Mouse (Mus musculus): ENCODE results near the gene Clstn1. TPM values are rescaled to one million over a fixed set of nuclear protein-coding genes. Genes with fewer than 3 reads are reported as not detected.

Gene Clstn1
- polyA plus RNA-seq, 1 experiment from 2014 or later = 83.6 TPM

- H3K9ac ChIP-seq = no peak overlapping the region
- no peak overlapping the region for H3K4me3 ChIP-seq
- no peak for ATAC-seq (ENCODE audit: low FRiP score)
- 78% methylated on average over 4 of the region's 4 CpGs for WGBS
- no peak overlapping the region for H3K27ac ChIP-seq
- H3K36me3 ChIP-seq = no peaks in the 10 kb centered on the region
- no peak overlapping the region for H3K4me2 ChIP-seq
- H3K27me3 ChIP-seq = 0 out of 2 replicates have a peak, but pooled peaks cover 3% of the 10 kb centered on the region
- H3K4me1 ChIP-seq (replicated peaks) = peaks cover 51% of the 10 kb centered on the region
- no peaks in the 10 kb centered on the region for H3K9me3 ChIP-seq
Observed at GRCm38 (mm10) chr4:149570498-149570863, 15.8 kb upstream of the Clstn1 start.

GRCm38 (mm10) chr4:149571209-149571608, 15.1 kb upstream of the Clstn1 start:
- WGBS = 82% methylated on average over 5 of the region's 5 CpGs
- Histone ChIP-seq H3K4me3 (no peak overlapping the region), H3K27me3 (0 out of 2 replicates have a peak, but pooled peaks cover 3% of the 10 kb centered on the region), H3K9ac (peak overlapping the region; percentile 1; the same call in 1 of the 2 replicates), H3K9me3 (no peaks in the 10 kb centered on the region), H3K4me1 (replicated peaks) (peaks cover 49% of the 10 kb centered on the region), H3K36me3 (no peaks in the 10 kb centered on the region), H3K27ac (no peak overlapping the region), H3K4me2 (no peak overlapping the region)
- ATAC-seq (ENCODE audit: low FRiP score) = no peak

GRCm38 (mm10) chr4:149571651-149572149, 14.6 kb upstream of the Clstn1 start:
- Histone ChIP-seq H3K4me2 (no peak overlapping the region), H3K27ac (no peak overlapping the region), H3K36me3 (no peaks in the 10 kb centered on the region), H3K9ac (peak overlapping the region; percentile 1; the same call in 1 of the 2 replicates), H3K9me3 (no peaks in the 10 kb centered on the region), H3K27me3 (0 out of 2 replicates have a peak, but pooled peaks cover 3% of the 10 kb centered on the region), H3K4me1 (replicated peaks) (peaks cover 54% of the 10 kb centered on the region), H3K4me3 (no peak overlapping the region)
- ATAC-seq (ENCODE audit: low FRiP score) = no peak
- 64% methylated on average over 8 of the region's 8 CpGs for WGBS

GRCm38 (mm10) chr4:149572446-149572845, 13.8 kb upstream of the Clstn1 start:
- no peak for ATAC-seq (ENCODE audit: low FRiP score)
- H3K9me3 ChIP-seq = no peaks in the 10 kb centered on the region
- 0 out of 2 replicates have a peak, but pooled peaks cover 3% of the 10 kb centered on the region for H3K27me3 ChIP-seq
- H3K4me1 ChIP-seq (replicated peaks) = peaks cover 56% of the 10 kb centered on the region
- no peaks in the 10 kb centered on the region for H3K36me3 ChIP-seq
- 0 out of 2 replicates have a peak overlapping the region, but pooled peaks have one; percentile 24 for H3K9ac ChIP-seq
- no peak overlapping the region for H3K27ac ChIP-seq
- no peak overlapping the region for H3K4me2 ChIP-seq
- 40% methylated on average over 6 of the region's 9 CpGs for WGBS
- no peak overlapping the region for H3K4me3 ChIP-seq

GRCm38 (mm10) chr4:149572851-149573250, 13.4 kb upstream of the Clstn1 start:
- WGBS = 66% methylated on average over 8 of the region's 8 CpGs

DNA sequence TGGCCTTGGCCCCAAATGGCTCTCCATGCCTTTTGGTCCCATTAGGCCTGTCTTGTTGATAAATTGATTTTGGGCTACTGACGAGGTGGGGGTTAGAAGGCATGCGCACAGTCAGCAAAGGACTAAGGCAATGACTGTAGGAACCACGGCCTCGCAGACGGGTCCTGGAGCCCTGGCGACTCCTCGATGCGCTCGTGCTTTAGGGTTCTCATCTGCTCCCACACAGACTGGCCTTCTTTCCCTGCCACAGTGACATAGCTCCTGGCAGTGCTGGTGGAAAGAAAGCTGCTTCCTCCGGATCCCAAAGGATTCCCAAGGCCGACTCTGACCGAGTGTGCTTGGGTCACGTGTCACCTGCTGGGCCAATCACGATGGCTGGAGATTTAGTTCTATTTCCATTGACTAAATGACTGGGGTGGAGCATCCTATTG, 11.9 kb upstream of the Clstn1 start:
- WGBS = 69% methylated on average over 14 of the region's 14 CpGs
- no peak for ATAC-seq (ENCODE audit: low FRiP score)
- peaks cover 68% of the 10 kb centered on the region for H3K4me1 ChIP-seq (replicated peaks)

More at GRCm38 (mm10) chr4:149572851-149573250, 13.4 kb upstream of the Clstn1 start:
- Histone ChIP-seq H3K9me3 (no peaks in the 10 kb centered on the region), H3K4me1 (replicated peaks) (peaks cover 56% of the 10 kb centered on the region), H3K27me3 (0 out of 2 replicates have a peak, but pooled peaks cover 3% of the 10 kb centered on the region), H3K4me3 (no peak overlapping the region), H3K27ac (no peak overlapping the region; the same call in 1 of the 2 replicates), H3K36me3 (no peaks in the 10 kb centered on the region), H3K9ac (no peak overlapping the region), H3K4me2 (no peak overlapping the region)
- no peak for ATAC-seq (ENCODE audit: low FRiP score)

GRCm38 (mm10) chr4:149576061-149576460, 10.2 kb upstream of the Clstn1 start:
- H3K9ac ChIP-seq = peak overlapping the region; percentile 56; the same call in 1 of the 2 replicates
- H3K36me3 ChIP-seq = no peaks in the 10 kb centered on the region
- no peaks in the 10 kb centered on the region for H3K9me3 ChIP-seq
- peak overlapping the region; percentile 87 for H3K27ac ChIP-seq
- no peak overlapping the region for H3K4me2 ChIP-seq
- no peaks in the 10 kb centered on the region for H3K27me3 ChIP-seq
- H3K4me1 ChIP-seq (replicated peaks) = peaks cover 57% of the 10 kb centered on the region
- WGBS = 66% methylated on average over 9 of the region's 9 CpGs
- H3K4me3 ChIP-seq = no peak overlapping the region
- ATAC-seq (ENCODE audit: low FRiP score) = no peak

More for the DNA sequence above, 11.9 kb upstream of the Clstn1 start:
- 0 out of 2 replicates have a peak, but pooled peaks cover 3% of the 10 kb centered on the region for H3K27me3 ChIP-seq
- H3K4me3 ChIP-seq = no peak overlapping the region
- no peak overlapping the region for H3K27ac ChIP-seq
- peak overlapping the region; percentile 43; the same call in 1 of the 2 replicates for H3K9ac ChIP-seq
- no peaks in the 10 kb centered on the region for H3K9me3 ChIP-seq
- H3K36me3 ChIP-seq = no peaks in the 10 kb centered on the region
- H3K4me2 ChIP-seq = no peak overlapping the region

DNA sequence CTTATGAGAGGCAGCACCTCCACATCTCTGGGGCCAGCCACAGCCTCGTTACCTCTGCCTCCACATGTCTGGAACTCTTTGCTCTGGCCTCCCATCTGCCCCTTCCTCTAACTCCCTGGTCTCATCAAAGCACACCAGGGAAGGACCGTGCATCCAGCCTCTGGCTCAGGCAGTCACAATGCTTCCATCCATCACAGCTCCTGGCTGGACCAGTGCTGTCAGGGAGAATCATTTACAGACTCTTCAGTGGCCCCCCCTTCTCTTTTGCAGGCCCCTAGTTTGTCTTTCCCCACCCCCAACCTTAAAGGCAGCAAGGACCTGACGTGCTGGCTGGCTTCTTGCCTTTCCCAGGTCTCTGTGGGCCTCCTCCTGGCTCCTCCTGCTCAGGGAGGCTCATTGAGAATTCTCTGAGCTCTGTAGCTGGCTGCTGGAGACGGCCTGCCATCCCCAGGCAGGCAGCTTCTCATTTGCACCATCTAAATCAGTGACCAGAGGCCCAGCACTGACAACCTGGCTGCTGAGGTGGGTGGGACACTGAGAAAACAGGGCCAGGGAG, 9.2 kb upstream of the Clstn1 start:
- H3K36me3 ChIP-seq = no peaks in the 10 kb centered on the region
- H3K4me2 ChIP-seq = no peak overlapping the region
- H3K27ac ChIP-seq = peak overlapping the region; percentile 87
- no peaks in the 10 kb centered on the region for H3K9me3 ChIP-seq
- H3K4me3 ChIP-seq = no peak overlapping the region
- peaks cover 49% of the 10 kb centered on the region for H3K4me1 ChIP-seq (replicated peaks)
- H3K9ac ChIP-seq = peak overlapping the region; percentile 56
- WGBS = 9% methylated on average over 4 of the region's 4 CpGs
- H3K27me3 ChIP-seq = 0 out of 2 replicates have a peak, but pooled peaks cover 3% of the 10 kb centered on the region
- peak; percentile 44; the same call in 1 of the 2 replicates for ATAC-seq (ENCODE audit: low FRiP score)

- H3K9ac ChIP-seq = no peak overlapping the region
- H3K4me1 ChIP-seq (replicated peaks) = peaks cover 45% of the 10 kb centered on the region
- H3K4me2 ChIP-seq = no peak overlapping the region
- no peak overlapping the region for H3K4me3 ChIP-seq
- WGBS = 66% methylated on average over 13 of the region's 13 CpGs
- ATAC-seq (ENCODE audit: low FRiP score) = no peak
- H3K9me3 ChIP-seq = no peaks in the 10 kb centered on the region
- no peaks in the 10 kb centered on the region for H3K36me3 ChIP-seq
- peak overlapping the region; percentile 87 for H3K27ac ChIP-seq
- H3K27me3 ChIP-seq = 0 out of 2 replicates have a peak, but pooled peaks cover 3% of the 10 kb centered on the region
Observed at GRCm38 (mm10) chr4:149578085-149578681, 8.1 kb upstream of the Clstn1 start.

DNA sequence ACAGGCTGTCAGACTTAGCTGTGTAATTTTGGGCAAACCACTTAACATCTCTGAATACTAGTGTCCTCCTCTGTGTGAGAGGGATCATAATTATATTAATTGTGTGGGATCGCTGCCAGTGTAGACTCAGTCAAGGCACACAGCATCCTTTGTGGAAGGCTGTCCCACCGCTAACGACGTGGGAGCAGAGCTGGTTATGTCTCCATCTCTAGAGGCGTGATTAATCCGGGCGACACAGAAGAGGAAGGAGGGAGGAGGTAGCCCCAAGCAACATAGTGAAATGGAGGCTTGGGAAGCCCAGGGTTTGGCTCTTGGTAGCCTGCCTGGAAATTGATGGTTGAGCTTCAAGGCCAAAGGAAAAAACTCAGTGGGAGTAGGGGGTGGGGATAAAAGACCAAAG, 7.4 kb upstream of the Clstn1 start:
- peak overlapping the region; percentile 87 for H3K27ac ChIP-seq
- no peak overlapping the region; the same call in 1 of the 2 replicates for H3K9ac ChIP-seq
- 0 out of 2 replicates have a peak, but pooled peaks cover 3% of the 10 kb centered on the region for H3K27me3 ChIP-seq
- WGBS = 19% methylated on average over 7 of the region's 7 CpGs
- H3K4me3 ChIP-seq = no peak overlapping the region
- H3K4me2 ChIP-seq = no peak overlapping the region
- no peaks in the 10 kb centered on the region for H3K36me3 ChIP-seq
- peaks cover 45% of the 10 kb centered on the region for H3K4me1 ChIP-seq (replicated peaks)
- no peaks in the 10 kb centered on the region for H3K9me3 ChIP-seq
- no peak for ATAC-seq (ENCODE audit: low FRiP score)

DNA sequence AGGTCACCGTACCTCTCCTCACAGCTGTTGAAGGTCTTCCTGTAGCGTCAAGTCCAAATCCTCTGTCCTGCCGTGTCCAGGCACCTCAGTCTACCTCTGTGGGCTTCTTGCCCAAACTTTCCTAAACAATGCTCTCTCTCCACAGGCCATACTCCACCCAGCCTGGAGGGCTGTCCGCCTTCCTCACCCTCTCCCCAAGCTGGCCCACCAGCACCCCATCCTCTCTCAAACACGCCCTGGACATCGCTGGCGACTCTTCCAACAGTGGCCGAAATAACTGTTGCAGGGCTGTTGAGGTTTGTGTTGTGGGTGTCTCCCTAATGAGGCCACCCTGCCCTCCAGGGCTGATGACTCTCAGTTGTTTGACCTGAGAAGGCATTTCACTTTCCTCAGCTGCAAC, 1.0 kb upstream of the Clstn1 start:
- H3K36me3 ChIP-seq = no peaks in the 10 kb centered on the region
- WGBS = 85% methylated on average over 8 of the region's 8 CpGs
- H3K4me1 ChIP-seq (replicated peaks) = peaks cover 29% of the 10 kb centered on the region
- no peaks in the 10 kb centered on the region for H3K9me3 ChIP-seq
- H3K27me3 ChIP-seq = peaks cover 11% of the 10 kb centered on the region; the same call in 1 of the 2 replicates
- H3K4me3 ChIP-seq = 0 out of 2 replicates have a peak overlapping the region, but pooled peaks have one; percentile 87
- H3K27ac ChIP-seq = 0 out of 2 replicates have a peak overlapping the region, but pooled peaks have one; percentile 94
- 0 out of 2 replicates have a peak, but pooled peaks have one; percentile 7 for ATAC-seq (ENCODE audit: low FRiP score)
- H3K9ac ChIP-seq = no peak overlapping the region
- H3K4me2 ChIP-seq = no peak overlapping the region

All from hindbrain, embryonic 13.5 days (tissue).